Mouse (Mus musculus) C2C12 (cell line): Measurements from ENCODE around the gene Ddah1.

Source experiments
- CTCF ChIP-seq: IDR thresholded peaks from one replicate; pipeline ENCODE4 v1.5.1; 2011; ENCODE audit not compliant: control insufficient read depth, insufficient read depth, insufficient read length
- MAX ChIP-seq: IDR thresholded peaks from one replicate; pipeline ENCODE4 v1.6.1; 2011; ENCODE audit warnings: mild to moderate bottlenecking, control low read depth

DNA sequence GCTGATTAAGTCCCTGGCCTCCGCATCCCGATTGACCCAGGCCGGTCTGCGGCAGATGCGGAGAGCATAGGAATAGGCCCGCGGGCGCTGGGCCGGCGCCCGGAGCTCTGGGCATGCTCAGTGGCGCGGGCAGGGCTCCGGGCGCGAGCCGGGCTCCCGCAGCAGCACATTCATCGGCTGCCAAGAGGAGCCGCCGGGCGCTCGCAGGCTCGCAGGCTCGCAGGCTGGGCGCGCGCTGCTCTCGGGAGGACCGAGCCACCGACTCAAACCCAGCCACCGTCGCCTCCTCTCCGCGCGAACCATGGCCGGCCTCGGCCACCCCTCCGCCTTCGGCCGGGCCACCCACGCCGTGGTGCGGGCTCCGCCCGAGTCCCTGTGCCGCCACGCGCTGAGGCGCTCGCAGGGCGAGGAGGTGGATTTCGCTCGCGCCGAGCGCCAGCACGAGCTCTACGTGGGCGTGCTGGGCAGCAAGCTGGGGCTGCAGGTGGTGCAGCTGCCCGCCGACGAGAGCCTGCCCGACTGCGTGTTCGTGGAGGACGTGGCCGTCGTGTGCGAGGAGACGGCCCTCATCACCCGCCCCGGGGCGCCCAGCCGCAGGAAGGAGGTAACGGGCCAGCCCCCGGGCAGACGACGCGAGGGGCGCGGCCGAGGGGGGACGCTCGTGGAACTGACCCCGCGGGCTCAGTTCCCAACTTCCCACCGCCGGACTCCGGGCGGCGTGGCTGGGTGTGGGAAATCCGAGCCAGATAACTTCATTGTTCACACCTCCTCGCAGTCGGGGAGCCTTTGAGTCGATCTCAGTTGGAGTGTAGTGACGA, at the start of gene Ddah1:
- no peak for TF ChIP-seq MAX
- TF ChIP-seq CTCF, result no peak
